Mouse (Mus musculus) myocyte (in vitro differentiated cells): ENCODE measurements at regions not wholly inside any gene's neighbourhood (a gene's known extent, or its start where the extent isn't known, plus 50 kb on each side); places are given as distances from the start of the nearest gene placed in this dataset.

Experiments used
- H3K27me3 ChIP-seq: one replicate; pipeline ENCODE4 v1.6.1; 2011; ENCODE audit not compliant: control insufficient read depth, insufficient read depth, insufficient read length
- H3K36me3 ChIP-seq: one replicate; pipeline ENCODE4 v1.6.1; 2011; ENCODE audit not compliant: control insufficient read depth, insufficient read depth
- H3K4me2 ChIP-seq: one replicate; pipeline ENCODE4 v1.6.1; 2011; ENCODE audit warnings: low read depth, control low read depth
- H3K4me3 ChIP-seq: one replicate; pipeline ENCODE4 v1.5.1; 2011; ENCODE audit warnings: mild to moderate bottlenecking, control low read depth, moderate library complexity
- H3K79me2 ChIP-seq: one replicate; pipeline ENCODE4 v1.6.1; 2011; ENCODE audit not compliant: control insufficient read depth, insufficient read depth
- H3ac ChIP-seq: one replicate; pipeline ENCODE4 v1.6.1; 2011; ENCODE audit not compliant: control insufficient read depth, insufficient read length
- CEBPB ChIP-seq: IDR thresholded peaks from 2 replicates; pipeline ENCODE4 v1.6.1; 2011; ENCODE audit warnings: mild to moderate bottlenecking, moderate library complexity; ENCODE audit not compliant: poor library complexity, insufficient read depth, severe bottlenecking
- E2F4 ChIP-seq: IDR thresholded peaks from one replicate; pipeline ENCODE4 v1.6.1; 2011; ENCODE audit warnings: mild to moderate bottlenecking, control low read depth, moderate library complexity; ENCODE audit not compliant: insufficient read depth
- MAX ChIP-seq: IDR thresholded peaks from one replicate; pipeline ENCODE4 v1.6.1; 2011; ENCODE audit warnings: low read depth, mild to moderate bottlenecking, control low read depth
- MYOD1 ChIP-seq, 3 experiments: IDR thresholded peaks; one replicate each; pipeline ENCODE4 v1.6.1; 2011; ENCODE audit warnings: control low read depth in 2 of 3, low read depth in 2 of 3, mild to moderate bottlenecking in 2 of 3, moderate library complexity in 1 of 3; ENCODE audit not compliant: insufficient read length in 2 of 3, control insufficient read depth in 1 of 3
- MYOG ChIP-seq, 3 experiments: IDR thresholded peaks; one replicate each; pipeline ENCODE4 v1.6.1; 2011; ENCODE audit warnings: control low read depth in 2 of 3, low read depth in 2 of 3, mild to moderate bottlenecking in 2 of 3; ENCODE audit not compliant: insufficient read length in 2 of 3, control insufficient read depth in 1 of 3, insufficient read depth in 1 of 3
- POLR2A ChIP-seq: IDR thresholded peaks from one replicate; pipeline ENCODE4 v1.6.1; 2011; ENCODE audit warnings: low read depth, mild to moderate bottlenecking, control low read depth, moderate library complexity; ENCODE audit not compliant: insufficient read length
- POLR2AphosphoS2 ChIP-seq: IDR thresholded peaks from one replicate; pipeline ENCODE4 v1.6.1; 2011; ENCODE audit warnings: low read depth, control low read depth; ENCODE audit not compliant: insufficient read length
- REST ChIP-seq: IDR thresholded peaks from one replicate; pipeline ENCODE4 v1.6.1; 2011; ENCODE audit warnings: mild to moderate bottlenecking, control low read depth, moderate library complexity; ENCODE audit not compliant: insufficient read depth, insufficient read length
- SRF ChIP-seq: IDR thresholded peaks from one replicate; pipeline ENCODE4 v1.6.1; 2011; ENCODE audit warnings: low read depth; ENCODE audit not compliant: control insufficient read depth, insufficient read length
- TCF12 ChIP-seq: IDR thresholded peaks from one replicate; pipeline ENCODE4 v1.6.1; 2011; ENCODE audit warnings: mild to moderate bottlenecking, control low read depth; ENCODE audit not compliant: poor library complexity, insufficient read depth, severe bottlenecking
- TCF3 ChIP-seq: IDR thresholded peaks from one replicate; pipeline ENCODE4 v1.6.1; 2011; ENCODE audit warnings: low read depth, control low read depth; ENCODE audit not compliant: insufficient read length
- USF1 ChIP-seq: IDR thresholded peaks from one replicate; pipeline ENCODE4 v1.6.1; 2011; ENCODE audit warnings: low read depth, mild to moderate bottlenecking, control low read depth, moderate library complexity

DNA sequence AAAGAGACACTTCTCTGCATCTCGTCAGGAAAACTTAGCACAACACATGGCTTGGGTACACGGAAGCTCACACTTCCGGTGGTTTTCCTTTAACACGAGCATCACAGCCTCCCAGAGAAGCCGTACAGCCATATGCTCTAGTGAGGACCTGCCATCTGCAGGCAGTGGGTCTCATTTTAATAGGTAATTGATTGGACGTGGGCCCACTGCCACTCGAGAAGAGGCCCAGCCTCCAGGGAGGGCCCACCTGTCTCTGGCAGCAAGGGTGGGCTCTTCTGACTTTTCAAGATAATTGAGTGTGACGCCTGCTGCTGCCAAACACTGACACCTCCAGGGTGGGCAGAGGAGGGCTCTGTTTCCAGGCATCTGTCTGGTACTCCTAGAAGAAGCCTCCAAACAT is 282.1 kb upstream of the Zdhhc25 start:
- no peaks in the 10 kb centered on the region for H3K27me3 ChIP-seq
- H3K4me3 ChIP-seq = no peak overlapping the region
- no peak overlapping the region for H3ac ChIP-seq
- no peak for TF ChIP-seq E2F4
- no peak for TF ChIP-seq MYOD1 (IDR thresholded peaks at IDR 0.05; ENCODE audit: control insufficient read depth in 1 of 3, insufficient read length in 2 of 3, low read depth in 2 of 3)
- no peak for TF ChIP-seq MYOG (IDR thresholded peaks at IDR 0.05; ENCODE audit: control insufficient read depth in 1 of 3, insufficient read depth in 1 of 3, insufficient read length in 2 of 3, low read depth in 2 of 3)
- no peak for TF ChIP-seq REST
- no peak for TF ChIP-seq TCF12
- TF ChIP-seq CEBPB = no peak
- no peak for TF ChIP-seq TCF3
- TF ChIP-seq MAX = no peak
- no peak overlapping the region for H3K4me2 ChIP-seq
- no peaks in the 10 kb centered on the region for H3K79me2 ChIP-seq
- no peaks in the 10 kb centered on the region for H3K36me3 ChIP-seq

DNA sequence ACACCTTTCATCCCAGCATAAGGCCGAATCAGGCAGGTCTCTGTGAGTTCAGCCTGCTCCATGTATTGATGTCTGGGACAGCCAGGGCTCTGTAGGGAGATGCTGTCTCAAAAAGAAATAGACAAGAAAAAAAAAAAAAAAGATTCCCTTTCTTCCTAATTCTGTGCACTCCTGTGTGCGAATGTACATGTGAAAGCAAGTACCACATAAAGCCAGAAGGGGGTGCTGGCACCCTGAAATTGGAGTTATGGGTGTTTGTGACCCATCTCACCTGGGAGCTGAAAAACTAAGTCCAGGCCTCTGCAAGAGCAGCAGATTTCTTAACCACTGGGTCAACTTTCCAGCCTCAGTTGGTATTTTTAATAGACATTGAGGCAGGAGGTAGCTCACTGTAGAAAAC is 280.6 kb upstream of the Zdhhc25 start:
- Histone ChIP-seq H3K79me2 (no peaks in the 10 kb centered on the region), H3ac (no peak overlapping the region), H3K4me3 (no peak overlapping the region), H3K36me3 (no peaks in the 10 kb centered on the region), H3K4me2 (no peak overlapping the region), H3K27me3 (no peaks in the 10 kb centered on the region)
- TF ChIP-seq TCF12 = no peak

DNA sequence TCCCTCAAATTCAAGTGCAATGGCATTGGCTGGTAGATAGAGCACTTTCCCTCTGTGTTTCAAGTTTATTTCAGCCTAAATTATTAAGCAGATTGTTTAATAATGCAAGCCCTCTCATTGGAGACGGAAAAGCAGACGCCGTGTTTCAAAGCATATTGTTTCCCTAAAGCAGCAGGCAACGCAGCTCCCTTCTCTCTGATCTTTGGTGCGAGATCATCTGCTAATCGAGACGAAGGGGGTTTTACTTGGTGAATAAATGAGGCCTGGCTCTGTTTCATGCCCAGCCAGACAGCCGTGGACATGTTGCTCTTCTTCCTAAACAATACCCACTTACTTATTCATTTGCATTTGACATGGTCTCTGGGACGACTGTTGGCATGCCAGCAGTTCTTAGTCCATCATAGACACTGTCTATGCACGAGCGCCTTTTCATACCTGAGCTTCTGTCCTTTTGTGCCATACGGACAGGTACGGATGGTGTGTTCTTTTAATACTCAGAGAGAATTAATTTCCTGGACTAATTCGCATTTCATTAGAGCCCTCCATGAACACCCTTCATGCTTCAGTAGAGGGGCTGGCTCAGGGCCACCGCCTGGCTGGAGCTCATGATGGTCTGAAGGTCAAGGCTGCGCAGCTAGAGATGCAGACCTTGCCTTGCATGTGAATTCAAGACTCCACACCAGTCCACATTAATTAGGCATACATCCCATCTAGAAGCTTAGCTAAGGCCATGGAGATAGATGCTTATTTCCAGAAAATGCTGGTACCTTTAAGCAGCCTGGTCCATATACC is 276.3 kb upstream of the Zdhhc25 start:
- Histone ChIP-seq H3ac (no peak overlapping the region), H3K79me2 (no peaks in the 10 kb centered on the region), H3K36me3 (no peaks in the 10 kb centered on the region), H3K4me2 (no peak overlapping the region), H3K4me3 (no peak overlapping the region), H3K27me3 (no peaks in the 10 kb centered on the region)
- TF ChIP-seq TCF12 = no peak
- no peak for TF ChIP-seq POLR2AphosphoS2
- TF ChIP-seq CEBPB = no peak
- no peak for TF ChIP-seq E2F4

DNA sequence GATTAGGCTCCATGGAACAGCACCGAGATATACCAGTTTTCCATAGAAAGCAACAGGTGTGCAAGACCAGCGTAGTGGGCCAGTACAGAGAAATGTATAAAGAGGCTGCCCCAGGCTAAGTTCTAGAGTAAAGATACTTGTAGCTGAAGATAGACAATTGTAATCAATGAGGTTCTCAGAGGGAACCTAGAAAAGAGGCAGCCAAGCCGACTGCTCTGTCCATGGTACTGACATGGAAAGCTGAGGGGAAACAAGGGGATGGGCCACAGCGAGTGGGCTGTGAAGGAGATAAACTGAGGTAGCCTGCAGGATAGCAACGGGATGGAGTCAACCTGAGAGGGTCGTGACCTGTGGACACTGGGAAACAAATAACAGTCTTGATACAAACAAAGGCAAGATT is 275.0 kb upstream of the Zdhhc25 start:
- H3K4me3 ChIP-seq = no peak overlapping the region
- no peak overlapping the region for H3ac ChIP-seq
- no peaks in the 10 kb centered on the region for H3K27me3 ChIP-seq
- no peaks in the 10 kb centered on the region for H3K36me3 ChIP-seq
- no peaks in the 10 kb centered on the region for H3K79me2 ChIP-seq
- no peak overlapping the region for H3K4me2 ChIP-seq
- TF ChIP-seq USF1 (no peak), MYOD1 (IDR thresholded peaks at IDR 0.05; ENCODE audit: control insufficient read depth in 1 of 3, insufficient read length in 2 of 3, low read depth in 2 of 3) (no peak), REST (peak; percentile 65)

DNA sequence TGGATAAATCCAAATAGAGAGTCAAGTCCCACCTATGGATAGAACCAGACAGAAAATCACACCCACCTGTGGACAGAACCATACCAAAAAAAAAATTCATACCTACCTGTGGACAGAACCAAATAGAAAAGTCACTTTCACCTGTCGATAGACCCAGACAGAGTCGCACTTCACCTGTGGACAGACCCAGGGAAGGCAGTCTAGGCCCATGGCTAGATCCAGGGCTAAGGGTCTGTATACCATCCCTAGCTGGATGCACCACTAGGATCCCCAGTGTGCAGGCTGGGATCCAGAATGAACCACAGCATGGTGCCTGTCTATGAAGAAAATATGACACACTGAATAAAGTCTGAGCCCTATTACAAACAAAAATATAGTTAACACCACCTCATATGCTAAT is 246.9 kb upstream of the Zdhhc25 start:
- Histone ChIP-seq H3ac (no peak overlapping the region), H3K4me2 (no peak overlapping the region), H3K79me2 (no peaks in the 10 kb centered on the region), H3K27me3 (no peaks in the 10 kb centered on the region), H3K4me3 (no peak overlapping the region), H3K36me3 (no peaks in the 10 kb centered on the region)
- TF ChIP-seq TCF12 (no peak), USF1 (no peak), CEBPB (no peak), MYOD1 (IDR thresholded peaks at IDR 0.05; ENCODE audit: control insufficient read depth in 1 of 3, insufficient read length in 2 of 3, low read depth in 2 of 3) (no peak), MYOG (IDR thresholded peaks at IDR 0.05; ENCODE audit: control insufficient read depth in 1 of 3, insufficient read depth in 1 of 3, insufficient read length in 2 of 3, low read depth in 2 of 3) (no peak), REST (no peak), MAX (no peak), POLR2A (no peak), E2F4 (no peak), POLR2AphosphoS2 (no peak), TCF3 (no peak), SRF (no peak)

DNA sequence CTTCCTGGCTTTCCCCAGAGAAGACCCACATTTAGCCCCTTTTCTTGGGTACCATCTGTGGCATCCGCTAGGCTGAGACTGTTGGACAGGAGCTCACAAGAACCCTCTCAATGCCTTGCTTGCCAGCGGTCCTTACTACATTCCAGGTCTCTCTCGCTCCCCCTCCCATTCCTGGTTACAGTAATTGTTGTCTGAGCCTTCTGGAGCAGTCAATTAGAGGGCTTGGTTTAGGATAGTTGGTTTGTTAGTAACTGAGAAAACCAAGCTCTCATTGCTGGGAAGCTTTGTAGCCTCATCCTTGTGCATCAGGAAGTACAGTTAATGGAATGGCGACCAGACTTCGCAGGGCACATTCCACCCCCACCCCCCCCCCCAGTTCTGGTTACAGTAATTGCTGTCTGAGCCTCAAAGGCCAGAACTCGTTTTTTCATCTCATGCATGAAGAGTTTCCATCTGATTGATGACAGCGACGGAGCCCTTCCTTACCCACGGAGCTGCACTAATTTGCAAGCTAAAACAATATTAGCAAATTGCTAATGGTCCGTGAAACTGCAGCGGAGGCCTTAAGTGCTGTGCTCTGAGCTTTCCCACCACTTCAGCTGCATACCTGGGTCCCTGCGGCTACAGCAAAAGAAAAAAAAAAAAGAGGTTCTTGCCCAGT is 239.6 kb upstream of the Zdhhc25 start:
- Histone ChIP-seq H3K36me3 (no peaks in the 10 kb centered on the region), H3K4me2 (no peak overlapping the region), H3K79me2 (no peaks in the 10 kb centered on the region), H3K27me3 (no peaks in the 10 kb centered on the region), H3K4me3 (no peak overlapping the region), H3ac (no peak overlapping the region)
- TF ChIP-seq USF1 (no peak), TCF12 (no peak), REST (no peak), TCF3 (no peak), MYOD1 (IDR thresholded peaks at IDR 0.05; ENCODE audit: control insufficient read depth in 1 of 3, insufficient read length in 2 of 3, low read depth in 2 of 3) (no peak), E2F4 (no peak), CEBPB (no peak), POLR2AphosphoS2 (no peak), MYOG (IDR thresholded peaks at IDR 0.05; ENCODE audit: control insufficient read depth in 1 of 3, insufficient read depth in 1 of 3, insufficient read length in 2 of 3, low read depth in 2 of 3) (no peak), POLR2A (no peak), MAX (no peak)
